Mouse (Mus musculus): ENCODE measurements around the gene Cuzd1.

DNA sequence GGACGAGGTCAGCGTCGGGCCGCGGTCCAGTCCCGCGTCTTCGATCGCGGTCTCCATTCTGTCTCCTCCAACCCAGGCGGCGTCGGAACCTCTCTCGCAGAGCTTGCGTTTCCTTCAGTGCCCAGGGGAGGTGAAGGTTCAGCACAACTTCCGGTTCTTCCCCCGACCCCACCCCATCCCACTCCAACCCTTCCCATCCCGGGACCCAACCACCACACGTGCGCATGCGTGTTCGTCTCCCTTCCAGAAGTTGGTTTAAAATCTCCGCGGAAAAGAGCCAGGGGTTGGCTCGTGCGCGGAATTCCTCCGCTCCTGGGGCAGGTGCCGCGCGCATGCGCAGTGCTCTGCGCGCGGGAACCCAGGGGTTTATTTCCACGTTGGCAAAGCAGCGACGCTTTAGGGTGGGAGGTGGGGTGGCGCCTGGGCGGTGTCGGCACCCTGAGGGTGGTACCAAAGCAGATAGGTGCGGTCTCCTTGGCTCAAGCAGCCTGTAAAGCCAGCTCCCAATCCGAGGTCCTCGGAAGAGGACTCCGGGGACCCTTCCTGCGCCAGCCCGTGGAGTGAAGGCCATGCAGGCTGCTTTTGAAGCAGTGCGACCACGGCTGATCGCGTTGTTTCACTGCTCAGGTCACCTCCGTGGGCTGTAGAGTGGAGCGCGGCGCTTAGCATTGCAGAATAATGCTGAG is 40.7 kb upstream of the Cuzd1 start, which contains the start of gene 2310057M21Rik:
- TF ChIP-seq CTCF (IDR thresholded peaks at IDR 0.05; ENCODE audit: borderline replicate concordance, control insufficient read depth, extremely low read depth, insufficient read depth, low read length, poor library complexity): peak; percentile 25; the same call in 1 of the 2 replicates
- TF ChIP-seq POLR2A (IDR thresholded peaks at IDR 0.05; ENCODE audit: control insufficient read depth, extremely low read depth, insufficient read depth, low read length, poor library complexity): peak; percentile 70; the same call in 1 of the 2 replicates

Data from thymus, adult 2 months (tissue).